Mouse (Mus musculus) mammary gland, adult 2 months (tissue): Measurements from ENCODE around the gene Txndc9. TPM values are rescaled to one million over a fixed set of nuclear protein-coding genes. Genes with fewer than 3 reads are reported as not detected.

Source experiments
- polyA plus RNA-seq: library from polyadenylated mRNA; depleted of rRNA; stranded (reverse); fragments of >200 nt; gene quantifications from 2 replicates; pipeline ENCODE4 v1.2.3, GENCODE M21; 2012; ENCODE audit warnings: low replicate concordance; rRNA removed

Txndc9 gene
- polyA plus RNA-seq = 4.5 and 9.7 TPM in 2 replicates

DNA sequence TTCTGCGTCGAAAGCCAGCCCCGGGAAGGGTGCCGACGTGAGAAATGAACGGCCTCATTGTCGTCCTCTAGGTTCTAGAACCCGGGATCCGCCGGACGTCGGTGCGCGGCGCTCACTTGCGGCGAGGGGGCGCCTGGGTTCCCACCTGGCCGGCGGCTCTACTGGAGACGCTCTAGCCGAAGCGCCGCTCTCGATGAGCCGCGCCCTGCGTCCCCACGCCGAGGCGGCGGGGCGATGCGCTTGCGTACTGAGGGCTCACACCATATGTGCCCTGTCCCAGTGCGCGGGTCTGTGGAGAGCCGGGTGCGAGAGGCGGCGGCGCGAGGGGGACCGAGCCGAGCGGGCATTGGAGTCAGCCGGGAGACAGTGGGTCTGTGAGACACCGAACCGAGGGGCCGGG, at the start of gene Txndc9, which contains the start of gene Eif5b:
Txndc9 (minus strand) TSS at position 27 of the 400 bp plus-strand sequence.
Eif5b (plus strand) TSS at position 144 of the 400 bp plus-strand sequence.

DNA sequence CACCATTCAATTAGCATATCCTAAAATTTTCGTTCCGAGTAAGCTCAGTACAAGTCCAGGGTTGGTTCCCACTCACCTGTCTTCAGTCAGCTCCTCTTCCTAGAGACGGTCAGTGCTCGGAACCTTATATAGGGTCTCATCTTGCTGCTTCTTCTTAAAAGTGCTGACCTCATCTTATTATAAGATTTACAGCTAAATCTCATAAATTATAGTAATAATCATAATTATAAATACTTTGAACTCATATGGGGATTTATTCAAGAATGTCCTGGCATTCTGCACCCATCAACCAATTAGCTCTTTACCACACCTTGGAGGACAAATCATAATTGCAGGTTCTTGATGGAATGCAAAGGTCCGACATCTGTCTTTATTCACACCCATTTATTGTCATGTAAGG, 40.0 kb downstream of the Txndc9 start, which contains the start of gene Lyg1:
Lyg1 (minus strand) TSS at position 101 of the 400 bp plus-strand sequence.

Other genes with a start within 250 kb of the Txndc9 start
- 0.17 and 0.96 TPM in 2 replicates for gene Tsga10, start 131.5 kb downstream of the Txndc9 start, polyA plus RNA-seq
- 2.5 and 4.7 TPM in 2 replicates for gene Lipt1, start 126.2 kb downstream of the Txndc9 start, polyA plus RNA-seq
- gene Mitd1, start 107.5 kb downstream of the Txndc9 start, polyA plus RNA-seq = 5.3 and 10.2 TPM in 2 replicates
- gene Mrpl30, start 107.4 kb downstream of the Txndc9 start, polyA plus RNA-seq = 34.6 and 71.6 TPM in 2 replicates
- gene Lyg2, start 81.4 kb downstream of the Txndc9 start, polyA plus RNA-seq = not detected in 2 replicates
- gene Lyg1, start 40.1 kb downstream of the Txndc9 start, polyA plus RNA-seq = 0.53 TPM in 1 of 2 replicates, not detected in the other
- 3.0 and 8.7 TPM in 2 replicates for gene Eif5b, start 117 bp upstream of the Txndc9 start, polyA plus RNA-seq
- 7.6 and 9.9 TPM in 2 replicates for gene Rev1, start 131.9 kb upstream of the Txndc9 start, polyA plus RNA-seq